Mouse (Mus musculus) adrenal gland, postnatal 25 days (tissue): ENCODE measurements around the gene Cyb5r2. TPM values are rescaled to one million over a fixed set of nuclear protein-coding genes. Genes with fewer than 3 reads are reported as not detected.
A peak's percentile ranks its signal among the peaks of the same experiment; 100 is the strongest.

Experiments
- DNase-seq: peaks from one replicate; pipeline ENCODE4 v3.0.0; 2021; ENCODE audit warnings: mixed read lengths
- total RNA-seq: library from RNA; stranded (reverse); gene quantifications from 2 replicates; pipeline ENCODE4 v1.2.3, GENCODE M21; 2021

The Cyb5r2 gene
- total RNA-seq, 1 experiment from 2014 or later, result not detected

- DNase-seq, result no peak
Observed at GRCm38 (mm10) chr7:107722536-107722935, 35.3 kb downstream of the Cyb5r2 start.

- DNase-seq, result no peak
Observed at GRCm38 (mm10) chr7:107720771-107721170, 37.1 kb downstream of the Cyb5r2 start.

GRCm38 (mm10) chr7:107714067-107714466 lies 43.8 kb downstream of the Cyb5r2 start:
- DNase-seq, result no peak

- no peak for DNase-seq
Observed at GRCm38 (mm10) chr7:107712743-107713142, 45.1 kb downstream of the Cyb5r2 start.

- DNase-seq, result peak; percentile 68
Observed at GRCm38 (mm10) chr7:107708491-107709112, 49.2 kb downstream of the Cyb5r2 start.

- no peak for DNase-seq
Observed at GRCm38 (mm10) chr7:107707650-107708049, 50.2 kb downstream of the Cyb5r2 start.

- peak; percentile 24 for DNase-seq
Observed at GRCm38 (mm10) chr7:107705941-107706340, 51.9 kb downstream of the Cyb5r2 start.

- no peak for DNase-seq
Observed at GRCm38 (mm10) chr7:107702461-107703380, 55.1 kb downstream of the Cyb5r2 start.

GRCm38 (mm10) chr7:107700646-107701045 lies 57.2 kb downstream of the Cyb5r2 start:
- DNase-seq, result no peak

GRCm38 (mm10) chr7:107699926-107700325 lies 57.9 kb downstream of the Cyb5r2 start:
- no peak for DNase-seq

Other genes with a start within 250 kb of the Cyb5r2 start
- 3.7 and 4.9 TPM in 2 replicates for gene Olfml1, start 190.6 kb downstream of the Cyb5r2 start, total RNA-seq
- gene Ppfibp2, start 162.8 kb downstream of the Cyb5r2 start, total RNA-seq, result 3.9 and 7.2 TPM in 2 replicates
- not detected in 2 replicates for gene 5330417H12Rik, start 132.9 kb downstream of the Cyb5r2 start, total RNA-seq
- not detected in 2 replicates for gene Ovch2, start 43.2 kb upstream of the Cyb5r2 start, total RNA-seq
- not detected in 2 replicates for gene Olfr467, start 54.2 kb upstream of the Cyb5r2 start, total RNA-seq
- gene Olfr469, start 67.5 kb upstream of the Cyb5r2 start, total RNA-seq, result not detected in 2 replicates
- not detected in 2 replicates for gene Olfr470, start 89.5 kb upstream of the Cyb5r2 start, total RNA-seq
- not detected in 2 replicates for gene Olfr472, start 139.9 kb upstream of the Cyb5r2 start, total RNA-seq
- gene Olfr473, start 172.4 kb upstream of the Cyb5r2 start, total RNA-seq, result not detected in 2 replicates
- gene Olfr474, start 196.6 kb upstream of the Cyb5r2 start, total RNA-seq, result not detected in 2 replicates
- not detected in 2 replicates for gene Olfr476, start 206.8 kb upstream of the Cyb5r2 start, total RNA-seq
- gene Olfr477, start 228.7 kb upstream of the Cyb5r2 start, total RNA-seq, result not detected in 2 replicates